Mouse (Mus musculus) left cerebral cortex, adult 8-10 months (tissue): ENCODE measurements around the gene Gm10272. TPM values are rescaled to one million over a fixed set of nuclear protein-coding genes. Genes with fewer than 3 reads are reported as not detected.
A peak's percentile ranks its signal among the peaks of the same experiment; 100 is the strongest.
"Not testable (repeated sequence)": the region's sequence is repeated elsewhere in the genome, so short reads cannot be mapped to it uniquely, and the experiment has no call there.

Experiments
- DNase-seq, 2 experiments: peaks; one replicate each; pipeline ENCODE4 v3.0.0; 2022; ENCODE audit warnings: low spot score in 2 of 2
- total RNA-seq, 4 experiments: library from RNA; stranded (reverse); gene quantifications; 2 replicates each; pipeline ENCODE4 v1.2.4; 2022

Gene Gm10272
- not detected for total RNA-seq

GRCm38 (mm10) chr10:77706326-77706725 lies at the start of gene Gm10272:
Gm10272 (plus strand) TSS chr10:77706626.
- no peak for DNase-seq

- DNase-seq, result no peak
These were observed 48.0 kb upstream of the Gm10272 start for GRCm38 (mm10) chr10:77658286-77658994.

GRCm38 (mm10) chr10:77663949-77664665 lies 42.3 kb upstream of the Gm10272 start:
- DNase-seq, result no peak

- DNase-seq, result no peak
These were observed 40.1 kb upstream of the Gm10272 start for GRCm38 (mm10) chr10:77666342-77666741.

- DNase-seq, result peak in 1 of 2 experiments; percentile 43
These were observed 39.0 kb upstream of the Gm10272 start for GRCm38 (mm10) chr10:77667402-77667801.

- no peak for DNase-seq
These were observed 35.7 kb upstream of the Gm10272 start for GRCm38 (mm10) chr10:77670710-77671109.

GRCm38 (mm10) chr10:77671519-77671918 lies 34.9 kb upstream of the Gm10272 start:
- no peak for DNase-seq

GRCm38 (mm10) chr10:77673765-77674164 lies 32.7 kb upstream of the Gm10272 start:
- no peak for DNase-seq

GRCm38 (mm10) chr10:77677562-77677961 lies 28.9 kb upstream of the Gm10272 start:
- DNase-seq, result no peak

- peak in 1 of 2 experiments; percentile 17 for DNase-seq
These were observed 23.4 kb upstream of the Gm10272 start for GRCm38 (mm10) chr10:77682994-77683393.

GRCm38 (mm10) chr10:77684181-77684580 lies 22.2 kb upstream of the Gm10272 start:
- no peak for DNase-seq

- DNase-seq, result no peak
These were observed 20.3 kb upstream of the Gm10272 start, which contains the start of gene Tspear for GRCm38 (mm10) chr10:77685895-77686664. Tspear (plus strand) TSS chr10:77686569.

GRCm38 (mm10) chr10:77687021-77687420 lies 19.4 kb upstream of the Gm10272 start:
- DNase-seq, result no peak

- not testable (repeated sequence) for DNase-seq
These were observed 16.0 kb upstream of the Gm10272 start, which contains the start of gene Gm19402 for GRCm38 (mm10) chr10:77690356-77690807. Gm19402 (minus strand) TSS chr10:77690757.

GRCm38 (mm10) chr10:77697133-77697532 lies 9.3 kb upstream of the Gm10272 start, which contains the start of gene Gm9508:
Gm9508 (minus strand) TSS chr10:77697233.
- no peak for DNase-seq

- no peak for DNase-seq
These were observed 3.4 kb downstream of the Gm10272 start for GRCm38 (mm10) chr10:77709831-77710230.

- DNase-seq, result not testable (repeated sequence)
These were observed 4.7 kb downstream of the Gm10272 start, which contains the start of gene Gm10024 for GRCm38 (mm10) chr10:77711157-77711556. Gm10024 (plus strand) TSS chr10:77711457.

GRCm38 (mm10) chr10:77713734-77714133 lies 7.3 kb downstream of the Gm10272 start:
- DNase-seq, result no peak

- no peak for DNase-seq
These were observed 9.1 kb downstream of the Gm10272 start, which contains the start of gene Gm10142 for GRCm38 (mm10) chr10:77715507-77715906. Gm10142 (plus strand) TSS chr10:77715807.

- DNase-seq, result not testable (repeated sequence)
These were observed 13.9 kb downstream of the Gm10272 start, which contains the start of gene Krtap12-1 for GRCm38 (mm10) chr10:77720299-77720698. Krtap12-1 (plus strand) TSS chr10:77720599.

GRCm38 (mm10) chr10:77724855-77725254 lies 18.4 kb downstream of the Gm10272 start:
- no peak for DNase-seq
